Mouse (Mus musculus) left cerebral cortex, adult 2 months (tissue): ENCODE data around the gene Rbp7. TPM values are rescaled to one million over a fixed set of nuclear protein-coding genes. Genes with fewer than 3 reads are reported as not detected.
"Not testable (repeated sequence)": the region's sequence is repeated elsewhere in the genome, so short reads cannot be mapped to it uniquely, and the experiment has no call there.

Experiments
- DNase-seq, 2 experiments: peaks; one replicate each; pipeline ENCODE4 v3.0.0; 2021 to 2022; ENCODE audit warnings: low spot score in 2 of 2, mixed read lengths in 1 of 2; ENCODE audit errors: extremely low spot score in 1 of 2
- H3K27ac ChIP-seq: fragments of 200-600 bp; 2 replicates; pipeline ENCODE4 v1.8.1; 2022
- H3K4me3 ChIP-seq: fragments of 200-600 bp; 2 replicates; pipeline ENCODE4 v1.8.1; 2022
- CTCF ChIP-seq: fragments of 200-600 bp; IDR thresholded peaks from 2 replicates; pipeline ENCODE4 v1.8.1; 2022; ENCODE audit warnings: antibody characterized with exemption, mild to moderate bottlenecking, moderate library complexity
- intact Hi-C: fragments of 180-260 bp; cut with DNase I; formaldehyde crosslinking; loops from one replicate; pipeline ENCODE4 v1.15.1; 2025
- total RNA-seq, 2 experiments: library from RNA; stranded (reverse); gene quantifications; 2 replicates each; pipeline ENCODE4 v1.2.3; 2021

The Rbp7 gene
- total RNA-seq, 2 experiments from 2014 or later: not detected

GRCm38 (mm10) chr4:149475096-149475495 lies 20.3 kb upstream of the Rbp7 start:
- Histone ChIP-seq H3K27ac (no peak overlapping the region), H3K4me3 (no peak overlapping the region)
- no peak for DNase-seq
- TF ChIP-seq CTCF: no peak; the same call in 1 of the 2 replicates
- intact Hi-C loops: no loop called here

DNA sequence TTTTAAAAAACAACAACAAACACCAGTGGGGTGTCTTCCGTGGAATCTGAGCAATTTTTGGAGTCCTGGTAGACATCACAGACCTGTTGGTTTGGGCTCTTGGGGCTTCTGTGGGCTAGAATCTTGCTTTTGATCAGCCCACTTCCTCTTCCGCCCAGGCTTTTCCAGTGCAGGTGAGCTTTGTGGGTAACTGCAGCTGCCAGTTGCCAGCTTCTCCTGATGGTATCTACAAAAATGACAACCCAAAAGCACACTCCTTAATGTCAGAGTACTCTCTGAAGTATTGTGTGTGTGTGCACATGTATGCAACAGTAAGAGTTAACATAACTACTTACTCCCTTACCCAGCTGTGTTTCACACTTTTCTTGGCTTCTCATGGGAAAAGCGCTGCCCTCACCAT lies 14.8 kb upstream of the Rbp7 start:
- TF ChIP-seq CTCF: no peak
- no peak for DNase-seq
- H3K4me3 ChIP-seq: no peak overlapping the region
- intact Hi-C loops: no loop called here
- H3K27ac ChIP-seq: no peak overlapping the region

DNA sequence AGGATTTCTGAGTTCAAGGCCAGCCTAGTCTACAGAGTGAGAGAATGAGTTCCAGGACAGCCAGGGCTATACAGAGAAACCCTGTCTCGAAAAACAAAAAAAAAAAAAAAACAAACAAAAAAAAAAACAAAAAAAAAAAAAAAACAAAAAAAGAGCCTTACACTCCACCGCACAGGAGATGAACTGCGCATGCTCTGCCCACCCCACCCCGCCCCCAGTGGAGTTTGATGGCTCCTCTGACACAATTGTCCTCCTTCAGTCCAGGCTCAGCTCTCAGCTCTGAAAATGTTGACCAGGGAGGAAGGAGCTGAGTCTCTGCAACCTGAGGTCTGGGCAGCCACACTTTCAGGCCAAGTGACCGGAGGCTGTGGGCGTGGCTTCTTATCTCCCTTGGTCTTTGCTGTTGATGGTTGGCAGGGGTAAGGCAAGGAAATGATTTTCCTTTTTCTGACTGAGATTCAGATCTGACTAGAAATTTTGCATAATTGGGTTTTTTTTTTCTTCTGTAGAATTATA lies 8.7 kb upstream of the Rbp7 start:
- TF ChIP-seq CTCF: no peak
- Histone ChIP-seq H3K27ac (no peak overlapping the region), H3K4me3 (no peak overlapping the region)
- intact Hi-C loops: no loop called here
- no peak for DNase-seq

DNA sequence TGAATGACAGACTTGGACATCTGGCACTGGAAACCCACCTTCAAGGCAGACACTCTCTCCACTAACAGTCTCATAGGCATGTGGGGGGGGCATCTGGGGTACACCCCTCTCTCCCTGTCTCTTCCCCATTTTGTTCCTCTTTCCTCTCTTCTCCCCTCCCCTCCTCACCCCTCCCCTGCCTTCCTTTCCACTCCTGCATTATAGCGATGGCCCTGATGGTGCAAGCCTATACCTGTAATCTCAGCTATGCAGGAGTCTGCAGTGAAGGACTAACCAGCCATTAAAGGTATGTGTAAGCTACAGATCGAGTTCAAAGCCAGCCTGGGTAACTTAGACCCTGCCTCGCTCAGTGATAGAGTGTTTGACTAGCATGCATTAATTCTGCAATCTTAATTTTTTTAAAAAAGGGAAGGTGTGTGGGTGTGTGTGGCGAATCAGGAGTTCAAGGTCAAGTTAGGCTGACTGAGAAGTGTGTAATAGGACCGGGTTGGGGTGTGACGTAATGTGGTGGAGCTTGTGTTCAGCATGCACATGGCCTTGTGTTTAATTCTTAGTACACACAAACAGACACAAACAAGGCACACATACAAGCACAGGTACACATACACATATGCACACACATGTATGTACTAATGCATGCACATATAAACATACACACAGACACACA lies 7.7 kb upstream of the Rbp7 start:
- Histone ChIP-seq H3K4me3 (no peak overlapping the region), H3K27ac (no peak overlapping the region)
- no peak for DNase-seq
- TF ChIP-seq CTCF: no peak
- intact Hi-C loops: no loop called here

DNA sequence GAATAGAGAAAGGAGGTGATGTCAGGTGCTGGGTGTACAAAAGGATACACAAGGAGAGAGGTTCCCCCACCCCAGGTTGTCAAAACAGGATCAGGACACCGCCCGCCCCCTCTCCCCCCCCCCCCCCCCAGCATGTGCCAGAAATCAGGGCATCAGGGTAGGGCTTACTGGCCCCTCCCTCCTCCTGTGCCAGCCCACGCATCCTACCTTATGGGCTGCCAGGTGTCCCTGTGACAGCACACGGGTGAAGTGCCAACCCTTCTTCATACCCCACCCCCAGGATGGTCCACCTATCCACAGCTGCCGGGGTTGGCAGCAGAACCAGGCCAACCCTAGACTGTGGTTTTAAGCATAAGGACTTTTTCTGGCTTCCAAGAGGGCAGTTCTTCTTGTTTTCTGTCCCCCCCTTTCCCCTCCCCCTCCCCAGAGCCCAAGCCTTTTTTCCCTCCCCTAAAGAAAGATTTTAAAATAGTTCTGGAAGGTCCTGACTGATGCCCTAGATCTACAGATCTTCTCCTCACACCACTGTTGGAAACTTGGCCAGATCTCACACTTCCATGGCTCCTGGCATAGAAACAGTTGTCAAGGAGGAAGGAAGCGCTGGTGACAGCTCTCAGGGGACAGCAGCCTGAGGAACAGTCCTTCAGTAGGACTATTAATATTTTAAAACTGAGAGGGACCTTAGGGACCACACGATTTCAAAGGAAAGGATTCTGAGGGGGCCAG lies 7.0 kb upstream of the Rbp7 start:
- no peak overlapping the region for H3K27ac ChIP-seq
- intact Hi-C loops: no loop called here

DNA sequence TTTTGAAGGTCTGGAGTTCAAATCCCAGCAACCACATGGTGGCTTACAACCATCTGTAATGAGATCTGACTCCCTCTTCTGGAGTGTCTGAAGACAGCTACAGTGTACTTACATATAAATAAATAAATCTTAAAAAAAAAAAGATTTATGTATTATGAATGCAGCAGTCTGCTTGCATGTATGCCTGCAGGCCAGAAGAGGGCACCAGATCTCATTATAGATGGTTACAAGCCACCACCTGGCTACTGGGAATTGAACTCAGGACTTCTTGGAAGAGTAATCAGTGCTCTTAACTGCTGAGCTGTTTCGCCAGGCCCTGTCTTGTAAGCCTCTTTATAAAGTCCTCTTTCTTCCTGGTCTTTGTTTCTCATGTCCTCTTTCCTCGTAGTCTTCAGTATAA lies 5.7 kb upstream of the Rbp7 start:
- intact Hi-C loops, H3K4me3 ChIP-seq, DNase-seq, H3K27ac ChIP-seq: not testable (repeated sequence)
- TF ChIP-seq CTCF: peak; percentile 20

More for the DNA sequence above, 7.0 kb upstream of the Rbp7 start:
- H3K4me3 ChIP-seq: no peak overlapping the region
- TF ChIP-seq CTCF: no peak
- no peak for DNase-seq

DNA sequence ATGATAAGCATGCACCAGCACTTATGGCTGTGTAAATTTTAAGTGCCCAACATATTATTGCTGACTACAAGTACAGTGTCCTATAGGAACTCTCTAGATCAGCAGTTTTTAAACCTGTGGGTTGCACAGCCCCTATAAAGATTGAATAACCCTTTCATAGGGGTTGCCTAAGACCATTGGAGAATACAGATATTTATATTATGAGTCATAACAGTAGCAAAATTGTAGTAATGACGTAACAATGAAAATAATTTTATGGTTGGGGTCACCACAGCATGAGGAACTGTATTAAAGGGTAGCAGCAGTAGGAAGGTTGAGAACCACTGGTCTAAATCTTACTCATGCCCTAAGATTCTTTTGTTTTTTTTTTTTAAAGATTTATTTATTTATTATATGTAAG lies 4.6 kb upstream of the Rbp7 start:
- no peak for DNase-seq
- Histone ChIP-seq H3K27ac (no peak overlapping the region), H3K4me3 (no peak overlapping the region)
- no peak for TF ChIP-seq CTCF
- intact Hi-C loops: no loop called here

- DNase-seq: no peak
- intact Hi-C loops: no loop called here
- H3K27ac ChIP-seq: no peak overlapping the region
- TF ChIP-seq CTCF: no peak
- H3K4me3 ChIP-seq: no peak overlapping the region
These were observed 3.7 kb upstream of the Rbp7 start for GRCm38 (mm10) chr4:149458526-149458925.

DNA sequence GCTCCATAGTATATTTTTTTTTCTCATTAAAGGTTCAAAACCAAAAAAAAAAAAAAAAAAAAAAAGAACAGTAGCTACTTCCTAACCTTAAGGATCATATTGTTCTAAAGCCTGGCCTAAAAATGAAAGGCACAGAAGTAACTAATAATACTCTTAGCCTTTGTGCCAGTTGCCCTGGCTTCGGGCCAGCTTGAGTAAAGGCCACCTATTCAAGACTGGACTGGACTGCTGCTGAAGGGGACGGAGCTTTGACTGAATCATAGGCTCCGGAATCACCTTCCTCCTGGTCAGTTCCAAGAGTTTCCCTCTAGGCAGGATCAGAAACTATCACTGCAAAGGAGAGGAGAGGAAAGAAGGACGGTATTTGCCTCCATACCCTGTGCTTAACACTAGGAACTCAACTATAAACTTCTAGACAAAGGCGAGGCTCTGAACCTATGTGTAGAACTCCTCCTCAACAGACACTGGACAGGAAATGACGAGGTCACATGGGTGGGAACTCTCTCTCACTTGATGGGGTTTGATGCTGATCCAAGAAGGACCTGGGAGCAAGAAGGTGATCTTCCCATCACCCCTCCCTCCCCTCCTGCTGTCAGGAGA lies 3.2 kb upstream of the Rbp7 start:
- no peak for DNase-seq
- no peak for TF ChIP-seq CTCF
- no peak overlapping the region for H3K4me3 ChIP-seq
- intact Hi-C loops: no loop called here
- H3K27ac ChIP-seq: no peak overlapping the region

DNA sequence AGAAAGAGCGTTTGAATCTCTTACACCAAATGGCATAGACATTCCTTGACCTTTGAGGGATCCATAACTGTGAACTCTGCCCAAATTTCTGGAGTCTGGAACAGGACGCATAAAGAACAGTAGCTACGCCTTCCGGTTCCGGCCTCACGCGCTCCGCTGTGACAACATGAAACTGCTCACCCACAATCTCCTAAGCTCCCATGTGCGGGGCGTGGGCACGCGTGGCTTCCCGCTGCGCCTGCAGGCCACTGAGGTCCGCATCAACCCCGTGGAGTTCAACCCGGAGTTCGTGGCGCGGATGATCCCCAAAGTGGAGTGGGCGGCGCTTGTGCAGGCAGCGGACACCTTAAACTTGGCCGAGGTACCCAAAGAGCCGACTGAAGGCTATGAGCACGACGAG lies 2.4 kb upstream of the Rbp7 start:
- intact Hi-C loops, H3K4me3 ChIP-seq, H3K27ac ChIP-seq, DNase-seq: not testable (repeated sequence)

- TF ChIP-seq CTCF: no peak
- H3K27ac ChIP-seq: no peak overlapping the region
- DNase-seq: no peak
- intact Hi-C loops: no loop called here
- no peak overlapping the region for H3K4me3 ChIP-seq
These were observed 515 bp downstream of the Rbp7 start for GRCm38 (mm10) chr4:149454263-149454662.

- TF ChIP-seq CTCF: peak; percentile 42
- DNase-seq: no peak
- H3K4me3 ChIP-seq: no peak overlapping the region
- intact Hi-C loops: no loop called here
- H3K27ac ChIP-seq: no peak overlapping the region
These were observed 1.1 kb downstream of the Rbp7 start for GRCm38 (mm10) chr4:149453656-149454055.

- DNase-seq: no peak
- no peak for TF ChIP-seq CTCF
- intact Hi-C loops: no loop called here
These were observed 4.1 kb downstream of the Rbp7 start for GRCm38 (mm10) chr4:149450636-149451035.

More at GRCm38 (mm10) chr4:149450636-149451035, 4.1 kb downstream of the Rbp7 start:
- Histone ChIP-seq H3K27ac (no peak overlapping the region), H3K4me3 (no peak overlapping the region)
